Mouse (Mus musculus): ENCODE measurements around the gene Fads2.

The Fads2 gene

DNA sequence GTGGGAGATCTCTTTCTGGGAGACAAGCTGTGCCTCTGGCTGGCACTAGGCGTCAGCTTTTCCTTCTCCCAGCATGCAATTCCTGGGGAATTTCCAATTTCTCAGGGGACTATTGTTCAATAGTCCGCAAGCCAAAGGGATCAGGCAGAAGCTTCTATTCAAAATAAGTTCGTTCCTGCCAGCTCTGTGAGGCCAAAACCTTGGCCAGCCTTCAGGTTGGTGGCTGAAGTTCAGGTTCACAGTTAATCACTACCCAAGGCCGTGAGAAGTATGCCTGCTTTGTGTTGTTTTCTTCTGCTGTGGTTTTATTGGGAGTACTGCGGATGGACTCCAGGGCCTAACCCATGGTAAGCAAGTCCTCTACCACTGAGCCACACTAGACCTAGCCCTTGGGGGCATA is 30.4 kb downstream of the Fads2 start:
- peaks cover 92% of the 10 kb centered on the region for H3K36me3 ChIP-seq (ENCODE audit: insufficient read depth, low read length)
- no peak overlapping the region for H3K4me3 ChIP-seq (replicated peaks; ENCODE audit: low read length)
- no peaks in the 10 kb centered on the region for H3K27me3 ChIP-seq (ENCODE audit: insufficient read depth, low read length)
- TF ChIP-seq NANOG (IDR thresholded peaks at IDR 0.05; ENCODE audit: borderline replicate concordance, low read length), result no peak
- peaks cover 5% of the 10 kb centered on the region for H3K9me3 ChIP-seq (ENCODE audit: low read length)
- H3K4me1 ChIP-seq (replicated peaks; ENCODE audit: low read depth, low read length), result peaks cover 31% of the 10 kb centered on the region

GRCm38 (mm10) chr19:10070186-10070980 is 31.2 kb downstream of the Fads2 start:
- H3K27me3 ChIP-seq (ENCODE audit: insufficient read depth, low read length), result no peaks in the 10 kb centered on the region
- H3K36me3 ChIP-seq (ENCODE audit: insufficient read depth, low read length), result peaks cover 92% of the 10 kb centered on the region
- H3K4me3 ChIP-seq (replicated peaks; ENCODE audit: low read length), result no peak overlapping the region
- peaks cover 5% of the 10 kb centered on the region for H3K9me3 ChIP-seq (ENCODE audit: low read length)
- H3K4me1 ChIP-seq (replicated peaks; ENCODE audit: low read depth, low read length), result peaks cover 31% of the 10 kb centered on the region
- TF ChIP-seq CTCF (conservative IDR thresholded peaks at IDR 0.05; ENCODE audit: low read length), result no peak
- no peak for TF ChIP-seq POU5F1 (IDR thresholded peaks at IDR 0.05; ENCODE audit: borderline replicate concordance, low read length)
- TF ChIP-seq NANOG (IDR thresholded peaks at IDR 0.05; ENCODE audit: borderline replicate concordance, low read length), result no peak

DNA sequence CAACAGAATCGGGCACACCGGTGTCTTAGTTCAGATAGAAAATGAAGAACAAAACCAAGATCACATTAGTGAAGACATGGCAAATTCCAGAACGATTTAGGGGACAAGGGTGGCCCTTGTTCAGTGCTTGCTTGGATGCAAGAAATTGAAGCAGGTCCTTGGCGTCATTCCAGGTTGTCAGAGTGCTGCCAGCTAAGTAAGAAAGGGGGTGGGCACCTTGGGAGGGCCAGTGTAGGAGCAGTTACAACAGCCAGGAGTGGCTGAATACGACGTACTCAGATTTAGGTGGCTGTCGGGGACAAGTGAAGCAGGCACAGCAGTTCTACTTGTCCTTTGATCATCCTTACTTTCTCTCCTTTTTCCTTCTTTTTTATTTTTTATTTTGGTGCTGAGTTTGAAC is 33.8 kb downstream of the Fads2 start:
- Histone ChIP-seq H3K4me3 (replicated peaks; ENCODE audit: low read length) (no peak overlapping the region), H3K9me3 (ENCODE audit: low read length) (peaks cover 5% of the 10 kb centered on the region), H3K36me3 (ENCODE audit: insufficient read depth, low read length) (peaks cover 92% of the 10 kb centered on the region), H3K27me3 (ENCODE audit: insufficient read depth, low read length) (no peaks in the 10 kb centered on the region), H3K4me1 (replicated peaks; ENCODE audit: low read depth, low read length) (peaks cover 31% of the 10 kb centered on the region)
- TF ChIP-seq CTCF (conservative IDR thresholded peaks at IDR 0.05; ENCODE audit: low read length), result no peak
- TF ChIP-seq NANOG (IDR thresholded peaks at IDR 0.05; ENCODE audit: borderline replicate concordance, low read length), result no peak

GRCm38 (mm10) chr19:10066502-10066901 is 35.0 kb downstream of the Fads2 start:
- peaks cover 98% of the 10 kb centered on the region for H3K36me3 ChIP-seq (ENCODE audit: insufficient read depth, low read length)
- no peak for TF ChIP-seq NANOG (IDR thresholded peaks at IDR 0.05; ENCODE audit: borderline replicate concordance, low read length)
- TF ChIP-seq POU5F1 (IDR thresholded peaks at IDR 0.05; ENCODE audit: borderline replicate concordance, low read length), result no peak
- TF ChIP-seq CTCF (conservative IDR thresholded peaks at IDR 0.05; ENCODE audit: low read length), result no peak
- H3K4me1 ChIP-seq (replicated peaks; ENCODE audit: low read depth, low read length), result peaks cover 20% of the 10 kb centered on the region
- H3K9me3 ChIP-seq (ENCODE audit: low read length), result peaks cover 5% of the 10 kb centered on the region
- H3K27me3 ChIP-seq (ENCODE audit: insufficient read depth, low read length), result no peaks in the 10 kb centered on the region
- no peak overlapping the region for H3K4me3 ChIP-seq (replicated peaks; ENCODE audit: low read length)

- Histone ChIP-seq H3K4me3 (replicated peaks; ENCODE audit: low read length) (no peak overlapping the region), H3K36me3 (ENCODE audit: insufficient read depth, low read length) (peaks cover 98% of the 10 kb centered on the region), H3K4me1 (replicated peaks; ENCODE audit: low read depth, low read length) (peaks cover 16% of the 10 kb centered on the region), H3K9me3 (ENCODE audit: low read length) (peaks cover 5% of the 10 kb centered on the region), H3K27me3 (ENCODE audit: insufficient read depth, low read length) (no peaks in the 10 kb centered on the region)
- TF ChIP-seq CTCF (conservative IDR thresholded peaks at IDR 0.05; ENCODE audit: low read length) (no peak), POU5F1 (IDR thresholded peaks at IDR 0.05; ENCODE audit: borderline replicate concordance, low read length) (no peak), NANOG (IDR thresholded peaks at IDR 0.05; ENCODE audit: borderline replicate concordance, low read length) (no peak)
Measured at GRCm38 (mm10) chr19:10066189-10066500, 35.4 kb downstream of the Fads2 start.

DNA sequence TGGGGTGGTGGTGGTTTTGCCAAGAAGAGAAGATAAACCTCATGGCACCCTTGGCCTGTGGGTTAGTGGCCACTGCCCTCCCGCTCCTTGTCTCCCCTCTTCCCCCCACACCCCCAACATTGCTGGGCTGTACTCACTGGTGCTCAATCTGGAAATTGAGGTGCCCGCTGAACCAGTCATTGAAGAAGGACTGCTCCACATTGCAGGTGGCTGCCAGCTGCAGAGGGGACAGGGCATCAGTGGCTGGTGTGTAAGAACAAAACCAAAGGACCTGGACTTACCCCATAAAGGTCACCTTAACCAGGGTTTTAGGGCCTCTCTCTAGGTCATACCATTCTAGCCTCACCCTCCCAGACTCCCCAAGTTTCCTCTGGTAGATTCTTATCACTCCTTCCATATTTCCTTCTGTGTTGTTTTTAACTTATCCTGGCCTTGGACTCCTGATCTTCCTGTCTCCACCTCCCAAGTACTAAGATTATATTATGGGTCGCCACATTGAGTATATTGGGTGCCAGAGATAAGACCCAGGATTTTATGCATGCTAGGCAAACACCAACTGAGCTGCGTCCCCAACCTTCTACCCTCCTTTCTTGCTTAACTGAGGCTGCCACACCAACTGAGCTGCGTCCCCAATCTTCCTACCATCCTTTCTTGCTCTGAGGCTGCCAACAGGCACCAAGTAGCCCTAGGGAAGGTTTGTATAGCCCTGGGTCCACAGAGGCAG is 35.9 kb downstream of the Fads2 start:
- H3K4me1 ChIP-seq (replicated peaks; ENCODE audit: low read depth, low read length), result peaks cover 15% of the 10 kb centered on the region
- no peak overlapping the region for H3K4me3 ChIP-seq (replicated peaks; ENCODE audit: low read length)
- H3K9me3 ChIP-seq (ENCODE audit: low read length), result peaks cover 5% of the 10 kb centered on the region
- H3K36me3 ChIP-seq (ENCODE audit: insufficient read depth, low read length), result peaks cover 99% of the 10 kb centered on the region
- H3K27me3 ChIP-seq (ENCODE audit: insufficient read depth, low read length), result no peaks in the 10 kb centered on the region
- TF ChIP-seq POU5F1 (IDR thresholded peaks at IDR 0.05; ENCODE audit: borderline replicate concordance, low read length) (no peak), CTCF (conservative IDR thresholded peaks at IDR 0.05; ENCODE audit: low read length) (no peak), NANOG (IDR thresholded peaks at IDR 0.05; ENCODE audit: borderline replicate concordance, low read length) (no peak)

GRCm38 (mm10) chr19:10064173-10065012 is 37.2 kb downstream of the Fads2 start:
- Histone ChIP-seq H3K4me1 (replicated peaks; ENCODE audit: low read depth, low read length) (peaks cover 12% of the 10 kb centered on the region), H3K36me3 (ENCODE audit: insufficient read depth, low read length) (peaks cover 87% of the 10 kb centered on the region), H3K4me3 (replicated peaks; ENCODE audit: low read length) (no peak overlapping the region), H3K9me3 (ENCODE audit: low read length) (no peaks in the 10 kb centered on the region), H3K27me3 (ENCODE audit: insufficient read depth, low read length) (no peaks in the 10 kb centered on the region)
- TF ChIP-seq NANOG (IDR thresholded peaks at IDR 0.05; ENCODE audit: borderline replicate concordance, low read length) (no peak), CTCF (conservative IDR thresholded peaks at IDR 0.05; ENCODE audit: low read length) (no peak), POU5F1 (IDR thresholded peaks at IDR 0.05; ENCODE audit: borderline replicate concordance, low read length) (no peak)

DNA sequence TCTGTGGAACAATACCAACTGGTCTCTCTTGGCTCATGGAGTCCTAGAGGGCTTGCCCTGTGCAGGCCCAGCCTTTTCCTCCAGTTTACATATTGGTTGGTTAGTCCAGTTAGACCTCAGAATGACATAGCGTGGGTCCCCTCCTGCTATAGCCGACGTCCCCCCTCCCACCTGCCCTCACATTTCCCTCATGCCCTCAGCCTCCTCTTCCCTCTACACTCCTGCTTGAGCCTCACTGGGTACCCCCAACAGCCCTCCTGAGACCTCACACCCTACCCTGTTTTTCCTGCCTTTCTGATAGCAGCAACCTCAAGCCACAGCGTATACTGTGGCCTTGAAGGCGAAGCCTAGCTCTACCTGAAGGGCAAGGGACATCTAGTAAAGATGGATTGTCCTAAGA is 38.7 kb downstream of the Fads2 start:
- Histone ChIP-seq H3K27me3 (ENCODE audit: insufficient read depth, low read length) (peaks cover 3% of the 10 kb centered on the region; the same call in 1 of the 2 replicates), H3K4me3 (replicated peaks; ENCODE audit: low read length) (no peak overlapping the region), H3K9me3 (ENCODE audit: low read length) (no peaks in the 10 kb centered on the region), H3K36me3 (ENCODE audit: insufficient read depth, low read length) (peaks cover 71% of the 10 kb centered on the region), H3K4me1 (replicated peaks; ENCODE audit: low read depth, low read length) (peaks cover 15% of the 10 kb centered on the region)
- TF ChIP-seq NANOG (IDR thresholded peaks at IDR 0.05; ENCODE audit: borderline replicate concordance, low read length) (no peak), POU5F1 (IDR thresholded peaks at IDR 0.05; ENCODE audit: borderline replicate concordance, low read length) (no peak), CTCF (conservative IDR thresholded peaks at IDR 0.05; ENCODE audit: low read length) (no peak)
